Mouse (Mus musculus): ENCODE results near the gene Cnot11. TPM values are rescaled to one million over a fixed set of nuclear protein-coding genes. Genes with fewer than 3 reads are reported as not detected.

Gene Cnot11
- polyA plus RNA-seq, 1 experiment from 2014 or later, result 5.9 TPM

- no peak overlapping the region for H3K4me2 ChIP-seq (ENCODE audit: low read depth, low read length)
- no peak overlapping the region for H3K4me3 ChIP-seq (ENCODE audit: low read depth, low read length)
- 0 out of 2 replicates have a peak, but pooled peaks cover 3% of the 10 kb centered on the region for H3K4me1 ChIP-seq (ENCODE audit: insufficient read depth)
- no peak for TF ChIP-seq EP300 (IDR thresholded peaks at IDR 0.05; ENCODE audit: low read depth)
- no peak for TF ChIP-seq CTCF (IDR thresholded peaks at IDR 0.05; ENCODE audit: low read depth)
- H3K9me3 ChIP-seq (ENCODE audit: low read length), result 0 out of 2 replicates have a peak, but pooled peaks cover 3% of the 10 kb centered on the region
- H3K9ac ChIP-seq (replicated peaks), result no peak overlapping the region
- DNase-seq (no peak), ATAC-seq (peak; percentile 88)
- H3K27me3 ChIP-seq (ENCODE audit: insufficient read depth, low read length), result no peaks in the 10 kb centered on the region
- WGBS (ENCODE audit: insufficient replicate concordance), result 78% methylated on average over 10 of the region's 10 CpGs
- H3K36me3 ChIP-seq (replicated peaks; ENCODE audit: insufficient read depth, low read length), result no peaks in the 10 kb centered on the region
- 0 out of 2 replicates have a peak overlapping the region, but pooled peaks have one; percentile 14 for H3K27ac ChIP-seq (ENCODE audit: low read depth)
These were observed 19.3 kb upstream of the Cnot11 start for GRCm38 (mm10) chr1:39515303-39515991.

- Histone ChIP-seq H3K36me3 (replicated peaks; ENCODE audit: insufficient read depth, low read length) (no peaks in the 10 kb centered on the region), H3K4me3 (ENCODE audit: low read depth, low read length) (no peak overlapping the region), H3K9me3 (ENCODE audit: low read length) (0 out of 2 replicates have a peak, but pooled peaks cover 3% of the 10 kb centered on the region), H3K9ac (replicated peaks) (no peak overlapping the region), H3K4me2 (ENCODE audit: low read depth, low read length) (no peak overlapping the region), H3K27ac (ENCODE audit: low read depth) (no peak overlapping the region), H3K4me1 (ENCODE audit: insufficient read depth) (0 out of 2 replicates have a peak, but pooled peaks cover under 1% of the 10 kb centered on the region), H3K27me3 (ENCODE audit: insufficient read depth, low read length) (no peaks in the 10 kb centered on the region)
- WGBS (ENCODE audit: insufficient replicate concordance), result 86% methylated on average over 7 of the region's 7 CpGs
- ATAC-seq (no peak), DNase-seq (no peak)
- no peak for TF ChIP-seq CTCF (IDR thresholded peaks at IDR 0.05; ENCODE audit: low read depth)
These were observed 13.5 kb upstream of the Cnot11 start for GRCm38 (mm10) chr1:39521326-39521725.

GRCm38 (mm10) chr1:39522519-39522918 lies 12.3 kb upstream of the Cnot11 start:
- H3K4me3 ChIP-seq (ENCODE audit: low read depth, low read length), result no peak overlapping the region
- WGBS (ENCODE audit: insufficient replicate concordance), result 20% methylated on average over 5 of the region's 5 CpGs
- no peak overlapping the region for H3K9ac ChIP-seq (replicated peaks)
- no peak overlapping the region for H3K4me2 ChIP-seq (ENCODE audit: low read depth, low read length)
- ATAC-seq (peak; percentile 43; the same call in 1 of the 2 replicates), DNase-seq (peak; percentile 31)
- H3K36me3 ChIP-seq (replicated peaks; ENCODE audit: insufficient read depth, low read length), result no peaks in the 10 kb centered on the region
- TF ChIP-seq CTCF (IDR thresholded peaks at IDR 0.05; ENCODE audit: low read depth), result peak; percentile 80
- TF ChIP-seq EP300 (IDR thresholded peaks at IDR 0.05; ENCODE audit: low read depth), result no peak
- H3K9me3 ChIP-seq (ENCODE audit: low read length), result 0 out of 2 replicates have a peak, but pooled peaks cover 3% of the 10 kb centered on the region
- 0 out of 2 replicates have a peak, but pooled peaks cover 2% of the 10 kb centered on the region for H3K4me1 ChIP-seq (ENCODE audit: insufficient read depth)
- H3K27me3 ChIP-seq (ENCODE audit: insufficient read depth, low read length), result no peaks in the 10 kb centered on the region
- H3K27ac ChIP-seq (ENCODE audit: low read depth), result no peak overlapping the region

- Histone ChIP-seq H3K4me3 (ENCODE audit: low read depth, low read length) (no peak overlapping the region), H3K4me2 (ENCODE audit: low read depth, low read length) (no peak overlapping the region), H3K4me1 (ENCODE audit: insufficient read depth) (0 out of 2 replicates have a peak, but pooled peaks cover 2% of the 10 kb centered on the region), H3K9ac (replicated peaks) (no peak overlapping the region), H3K36me3 (replicated peaks; ENCODE audit: insufficient read depth, low read length) (no peaks in the 10 kb centered on the region), H3K27me3 (ENCODE audit: insufficient read depth, low read length) (no peaks in the 10 kb centered on the region), H3K9me3 (ENCODE audit: low read length) (no peaks in the 10 kb centered on the region), H3K27ac (ENCODE audit: low read depth) (no peak overlapping the region)
- DNase-seq, result no peak
- WGBS (ENCODE audit: insufficient replicate concordance), result 30% methylated on average over 7 of the region's 7 CpGs
- peak; percentile 45 for ATAC-seq
- TF ChIP-seq CTCF (IDR thresholded peaks at IDR 0.05; ENCODE audit: low read depth) (no peak), EP300 (IDR thresholded peaks at IDR 0.05; ENCODE audit: low read depth) (0 out of 2 replicates have a peak, but pooled peaks have one; percentile 11)
These were observed 9.0 kb upstream of the Cnot11 start for GRCm38 (mm10) chr1:39525763-39526162.

- Histone ChIP-seq H3K4me3 (ENCODE audit: low read depth, low read length) (no peak overlapping the region), H3K27ac (ENCODE audit: low read depth) (no peak overlapping the region), H3K27me3 (ENCODE audit: insufficient read depth, low read length) (no peaks in the 10 kb centered on the region), H3K36me3 (replicated peaks; ENCODE audit: insufficient read depth, low read length) (no peaks in the 10 kb centered on the region), H3K9me3 (ENCODE audit: low read length) (no peaks in the 10 kb centered on the region), H3K4me2 (ENCODE audit: low read depth, low read length) (no peak overlapping the region), H3K4me1 (ENCODE audit: insufficient read depth) (0 out of 2 replicates have a peak, but pooled peaks cover 2% of the 10 kb centered on the region), H3K9ac (replicated peaks) (no peak overlapping the region)
- DNase-seq (no peak), ATAC-seq (no peak)
- TF ChIP-seq EP300 (IDR thresholded peaks at IDR 0.05; ENCODE audit: low read depth) (no peak), CTCF (IDR thresholded peaks at IDR 0.05; ENCODE audit: low read depth) (no peak)
- WGBS (ENCODE audit: insufficient replicate concordance), result 68% methylated on average over 9 of the region's 9 CpGs
These were observed 8.2 kb upstream of the Cnot11 start for GRCm38 (mm10) chr1:39526371-39527167.

GRCm38 (mm10) chr1:39527432-39527831 lies 7.4 kb upstream of the Cnot11 start:
- H3K27ac ChIP-seq (ENCODE audit: low read depth), result no peak overlapping the region
- no peak overlapping the region for H3K9ac ChIP-seq (replicated peaks)
- no peak overlapping the region for H3K4me3 ChIP-seq (ENCODE audit: low read depth, low read length)
- TF ChIP-seq CTCF (IDR thresholded peaks at IDR 0.05; ENCODE audit: low read depth) (peak; percentile 93), EP300 (IDR thresholded peaks at IDR 0.05; ENCODE audit: low read depth) (no peak)
- ATAC-seq (peak; percentile 59), DNase-seq (peak; percentile 89)
- H3K27me3 ChIP-seq (ENCODE audit: insufficient read depth, low read length), result no peaks in the 10 kb centered on the region
- H3K4me2 ChIP-seq (ENCODE audit: low read depth, low read length), result no peak overlapping the region
- 15% methylated on average over 7 of the region's 7 CpGs for WGBS (ENCODE audit: insufficient replicate concordance)
- H3K4me1 ChIP-seq (ENCODE audit: insufficient read depth), result 0 out of 2 replicates have a peak, but pooled peaks cover 2% of the 10 kb centered on the region
- no peaks in the 10 kb centered on the region for H3K36me3 ChIP-seq (replicated peaks; ENCODE audit: insufficient read depth, low read length)
- no peaks in the 10 kb centered on the region for H3K9me3 ChIP-seq (ENCODE audit: low read length)
